Mouse (Mus musculus) adrenal gland, postnatal 14 days (tissue): ENCODE results near the gene Gm14525. TPM values are rescaled to one million over a fixed set of nuclear protein-coding genes. Genes with fewer than 3 reads are reported as not detected.
"Not testable (repeated sequence)": the region's sequence is repeated elsewhere in the genome, so short reads cannot be mapped to it uniquely, and the experiment has no call there.

ENCODE experiments used
- DNase-seq: peaks from one replicate; pipeline ENCODE4 v3.0.0; 2021; ENCODE audit warnings: mixed read lengths
- long read RNA-seq, 2 experiments: library from polyadenylated mRNA; stranded (forward); transcript quantifications; one replicate each; pipeline ENCODE4 v2.0.0; 2021
- total RNA-seq: library from RNA; stranded (reverse); gene quantifications from 2 replicates; pipeline ENCODE4 v1.2.3, GENCODE M21; 2021

The Gm14525 gene
- not detected in 2 replicates for total RNA-seq
- long read RNA-seq, experiment 1, result 0 reads
- long read RNA-seq, experiment 2, result 0 reads

DNA sequence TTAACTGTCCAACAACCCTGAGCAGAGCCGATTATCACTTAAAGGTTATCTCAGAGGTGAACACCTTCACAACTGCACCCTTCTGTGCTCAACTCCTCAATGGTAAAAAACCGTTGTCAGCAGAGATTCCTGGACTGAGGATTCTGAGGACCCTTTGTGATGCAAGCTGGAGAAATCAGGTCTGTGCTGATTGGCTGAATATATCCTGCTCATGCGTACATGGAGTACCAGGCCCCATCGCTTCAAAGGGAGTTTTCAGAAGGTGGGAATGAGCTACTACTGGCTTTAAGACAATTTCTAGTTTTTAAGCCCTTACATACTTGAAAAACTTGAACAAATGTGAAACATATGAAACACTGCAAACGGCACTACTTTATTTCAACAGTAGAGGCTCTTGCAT, at the start of gene Gm14525:
Gene Gm14525, minus strand, starts transcription at position 101 of the 400 bp plus-strand sequence.
- DNase-seq, result not testable (repeated sequence)

Other genes with a start within 250 kb of the Gm14525 start
- not detected in 2 replicates for gene Slx, start 157.1 kb downstream of the Gm14525 start, total RNA-seq
- gene Gm6121, start 233.1 kb upstream of the Gm14525 start, total RNA-seq, result not detected in 2 replicates